Mouse (Mus musculus) hindbrain, postnatal 0 days (tissue): ENCODE data around the gene Ddx50. TPM values are rescaled to one million over a fixed set of nuclear protein-coding genes. Genes with fewer than 3 reads are reported as not detected.

Experiments
- ATAC-seq: fragments of 200-750 bp; cut with Nextera tagmentation; 2 replicates; pipeline ENCODE4 v1.8.0; 2017; ENCODE audit warnings: mild to moderate bottlenecking, moderate TSS enrichment, moderate library complexity
- DNase-seq: peaks from one replicate; pipeline ENCODE4 v3.0.0-alpha.2; 2015; ENCODE audit warnings: low spot score
- H3K27ac ChIP-seq: fragments of 300-500 bp; sonication (generic); 2 replicates; pipeline ENCODE4 v1.5.1; 2014; ENCODE audit warnings: mild to moderate bottlenecking
- H3K27me3 ChIP-seq: fragments of 300-500 bp; sonication (generic); 2 replicates; pipeline ENCODE4 v1.6.1; 2014; ENCODE audit warnings: low read length, mixed read lengths; ENCODE audit not compliant: insufficient read depth
- H3K36me3 ChIP-seq: fragments of 300-500 bp; sonication (generic); 2 replicates; pipeline ENCODE4 v1.6.1; 2014; ENCODE audit warnings: low read length, mixed read lengths; ENCODE audit not compliant: insufficient read depth
- H3K4me1 ChIP-seq: fragments of 300-500 bp; sonication (generic); 2 replicates; pipeline ENCODE4 v1.6.1; 2014; ENCODE audit warnings: antibody characterized with exemption, low read length, mixed read lengths; ENCODE audit not compliant: insufficient read depth
- H3K4me2 ChIP-seq: fragments of 300-500 bp; sonication (generic); 2 replicates; pipeline ENCODE4 v1.6.1; 2014; ENCODE audit warnings: low read depth, mild to moderate bottlenecking, low read length, moderate library complexity, mixed read lengths
- H3K4me3 ChIP-seq: fragments of 300-500 bp; sonication (generic); 2 replicates; pipeline ENCODE4 v1.5.1; 2014; ENCODE audit warnings: low read length
- H3K9ac ChIP-seq: fragments of 300-500 bp; sonication (generic); replicated peaks from 2 replicates; pipeline ENCODE4 v1.6.1; 2014; ENCODE audit warnings: mild to moderate bottlenecking, low read length, moderate library complexity, mixed read lengths
- H3K9me3 ChIP-seq: fragments of 300-500 bp; sonication (generic); 2 replicates; pipeline ENCODE4 v1.6.1; 2016; ENCODE audit warnings: low read length, mixed read lengths
- CTCF ChIP-seq: IDR thresholded peaks from 2 replicates; pipeline ENCODE4 v1.5.1; 2016; ENCODE audit warnings: antibody characterized with exemption, control low read depth, low read depth
- WGBS: fragments of 180-500 bp; shearing (Covaris S2); extraction: QIAGEN DNeasy Blood & Tissue Kit; methylation state at CpG from one replicate; pipeline ENCODE4 v1.1.7; 2014; 5-methylcytosine and 5-hydroxymethylcytosine counted together
- polyA plus RNA-seq: library from polyadenylated mRNA; unstranded; fragments of >200 nt; fragmentation: Nextera tagmentation; extraction: Ambion mirVana; gene quantifications from 2 replicates; pipeline ENCODE4 v1.2.1, GENCODE M21; 2015
- total RNA-seq: library from RNA; depleted of rRNA; stranded (reverse); fragments of >200 nt; gene quantifications from 2 replicates; pipeline ENCODE4 v1.2.3, GENCODE M21; 2014

Gene Ddx50
- total and polyA plus RNA-seq, 2 experiments from 2014 or later = 27.5 to 77.5 TPM

GRCm38 (mm10) chr10:62677329-62677728 lies 26.3 kb upstream of the Ddx50 start:
- H3K9me3 ChIP-seq = no peaks in the 10 kb centered on the region
- no peaks in the 10 kb centered on the region for H3K27me3 ChIP-seq
- no peak overlapping the region for H3K9ac ChIP-seq
- no peaks in the 10 kb centered on the region for H3K36me3 ChIP-seq
- no peak overlapping the region for H3K27ac ChIP-seq
- TF ChIP-seq CTCF = no peak
- no peak overlapping the region for H3K4me2 ChIP-seq
- DNase-seq = no peak
- no peak; the same call in 1 of the 2 replicates for ATAC-seq
- no peak overlapping the region for H3K4me3 ChIP-seq
- no peaks in the 10 kb centered on the region for H3K4me1 ChIP-seq
- WGBS = 60% methylated on average over 5 of the region's 5 CpGs

DNA sequence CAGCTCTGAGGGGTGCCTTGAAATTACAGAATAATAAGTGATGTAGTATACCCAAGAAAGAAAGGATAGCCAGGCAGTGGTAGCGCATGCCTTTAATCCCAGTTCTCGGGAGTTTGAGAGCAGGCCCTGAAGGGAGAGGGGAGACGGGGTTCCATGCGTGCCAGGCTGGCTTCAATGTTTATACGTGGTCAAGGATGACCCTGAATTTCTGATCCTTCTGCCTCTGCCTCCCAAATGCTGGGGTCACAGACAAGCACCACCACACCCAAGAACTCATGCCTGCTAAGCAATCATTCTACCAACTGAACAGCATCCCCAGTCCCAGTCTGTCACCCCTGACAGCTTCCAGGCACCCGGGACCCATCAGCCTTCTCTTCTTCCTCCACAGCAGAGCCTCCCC lies 25.2 kb upstream of the Ddx50 start:
- WGBS = 95% methylated on average over 6 of the region's 6 CpGs
- Histone ChIP-seq H3K9me3 (no peaks in the 10 kb centered on the region), H3K27me3 (no peaks in the 10 kb centered on the region), H3K9ac (no peak overlapping the region), H3K4me1 (no peaks in the 10 kb centered on the region), H3K36me3 (no peaks in the 10 kb centered on the region), H3K4me2 (no peak overlapping the region), H3K27ac (no peak overlapping the region), H3K4me3 (no peak overlapping the region)
- TF ChIP-seq CTCF = no peak
- DNase-seq = no peak
- no peak for ATAC-seq

GRCm38 (mm10) chr10:62672359-62672758 lies 21.3 kb upstream of the Ddx50 start:
- no peak overlapping the region for H3K4me3 ChIP-seq
- no peak overlapping the region for H3K9ac ChIP-seq
- DNase-seq (no peak), ATAC-seq (no peak)
- TF ChIP-seq CTCF = no peak
- H3K4me1 ChIP-seq = no peaks in the 10 kb centered on the region
- H3K4me2 ChIP-seq = no peak overlapping the region
- 97% methylated on average over 2 of the region's 2 CpGs for WGBS
- no peaks in the 10 kb centered on the region for H3K27me3 ChIP-seq
- H3K27ac ChIP-seq = no peak overlapping the region
- H3K36me3 ChIP-seq = no peaks in the 10 kb centered on the region
- H3K9me3 ChIP-seq = no peaks in the 10 kb centered on the region

DNA sequence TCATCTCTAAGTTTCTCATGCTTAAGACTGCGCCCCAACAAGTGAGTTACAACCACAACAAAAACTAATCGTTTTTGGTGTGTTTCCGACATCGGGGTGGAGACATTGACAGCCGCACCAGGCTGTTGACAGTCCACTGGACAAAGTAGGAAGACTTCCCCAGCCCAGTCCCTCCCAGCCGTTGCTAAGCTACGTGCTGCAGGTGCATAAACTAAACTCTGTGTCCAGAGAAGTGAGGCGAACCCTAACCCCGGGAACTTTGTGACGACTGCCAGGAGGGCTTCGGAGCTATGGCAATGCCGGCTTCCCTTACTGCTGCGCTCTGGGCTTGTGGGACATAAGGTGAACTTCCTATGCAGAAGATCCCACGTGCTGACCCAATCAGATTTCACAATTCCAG lies 18.2 kb upstream of the Ddx50 start:
- no peaks in the 10 kb centered on the region for H3K4me1 ChIP-seq
- H3K4me2 ChIP-seq = no peak overlapping the region
- TF ChIP-seq CTCF = no peak
- H3K4me3 ChIP-seq = no peak overlapping the region
- H3K27ac ChIP-seq = no peak overlapping the region
- DNase-seq (no peak), ATAC-seq (no peak)
- H3K9me3 ChIP-seq = no peaks in the 10 kb centered on the region
- no peaks in the 10 kb centered on the region for H3K27me3 ChIP-seq
- no peak overlapping the region for H3K9ac ChIP-seq
- H3K36me3 ChIP-seq = no peaks in the 10 kb centered on the region
- whole genome bisulfite sequencing = 72% methylated on average over 14 of the region's 14 CpGs

DNA sequence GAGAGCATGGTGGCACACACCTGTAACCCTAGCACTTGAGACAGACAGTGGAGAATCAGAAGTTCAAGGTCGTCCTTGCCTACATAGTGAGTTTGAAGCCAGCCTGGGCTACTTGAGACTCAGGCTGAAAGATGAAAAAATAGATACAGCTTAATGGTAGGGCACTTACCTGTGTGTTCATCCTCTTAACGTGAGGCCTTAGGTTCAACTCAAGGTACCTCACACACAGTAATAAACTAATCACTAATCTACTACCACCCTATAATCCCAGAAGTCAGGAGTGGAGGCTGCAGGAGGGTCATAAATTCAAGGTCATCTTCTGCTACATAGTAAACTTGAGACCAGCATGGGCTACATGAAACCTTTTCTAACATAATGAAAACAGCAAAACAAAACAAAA lies 17.4 kb upstream of the Ddx50 start:
- Histone ChIP-seq H3K4me3 (no peak overlapping the region), H3K36me3 (no peaks in the 10 kb centered on the region), H3K4me1 (no peaks in the 10 kb centered on the region), H3K9me3 (no peaks in the 10 kb centered on the region), H3K27ac (no peak overlapping the region), H3K27me3 (no peaks in the 10 kb centered on the region), H3K9ac (no peak overlapping the region), H3K4me2 (no peak overlapping the region)
- WGBS = 88% methylated on average over 2 of the region's 2 CpGs
- no peak for ATAC-seq
- no peak for TF ChIP-seq CTCF
- DNase-seq = no peak

- ATAC-seq (no peak), DNase-seq (no peak)
- H3K4me1 ChIP-seq = no peaks in the 10 kb centered on the region
- no peak overlapping the region for H3K27ac ChIP-seq
- H3K4me2 ChIP-seq = no peak overlapping the region
- H3K9me3 ChIP-seq = no peaks in the 10 kb centered on the region
- H3K27me3 ChIP-seq = no peaks in the 10 kb centered on the region
- no peaks in the 10 kb centered on the region for H3K36me3 ChIP-seq
- TF ChIP-seq CTCF = no peak
- no peak overlapping the region for H3K4me3 ChIP-seq
- WGBS = 84% methylated on average over 5 of the region's 5 CpGs
- H3K9ac ChIP-seq = no peak overlapping the region
Observed at GRCm38 (mm10) chr10:62668043-62668442, 17.0 kb upstream of the Ddx50 start.

GRCm38 (mm10) chr10:62664963-62665590 lies 14.1 kb upstream of the Ddx50 start:
- H3K36me3 ChIP-seq = no peaks in the 10 kb centered on the region
- no peak for DNase-seq
- H3K4me3 ChIP-seq = no peak overlapping the region
- 70% methylated on average over 27 of the region's 27 CpGs for WGBS
- no peak overlapping the region for H3K27ac ChIP-seq
- no peak for ATAC-seq
- H3K9me3 ChIP-seq = no peaks in the 10 kb centered on the region
- no peak for TF ChIP-seq CTCF
- no peak overlapping the region for H3K9ac ChIP-seq
- H3K27me3 ChIP-seq = no peaks in the 10 kb centered on the region
- 0 out of 2 replicates have a peak overlapping the region, but pooled peaks have one; percentile 6 for H3K4me2 ChIP-seq
- H3K4me1 ChIP-seq = no peaks in the 10 kb centered on the region
